Mouse (Mus musculus): ENCODE data around the gene Panx2.

- TF ChIP-seq CTCF (IDR thresholded peaks at IDR 0.05) (no peak), EP300 (IDR thresholded peaks at IDR 0.05) (no peak)
Measured at GRCm38 (mm10) chr15:89097450-89097849, 37.9 kb downstream of the Panx2 start.

Data from lung, postnatal 0 days (tissue).